Mouse (Mus musculus) gastrocnemius, postnatal 10 days (tissue): ENCODE measurements around the gene Cdh23. TPM values are rescaled to one million over a fixed set of nuclear protein-coding genes. Genes with fewer than 3 reads are reported as not detected.
"Not testable (repeated sequence)": the region's sequence is repeated elsewhere in the genome, so short reads cannot be mapped to it uniquely, and the experiment has no call there.

ENCODE experiments used
- DNase-seq: peaks from one replicate; pipeline ENCODE4 v3.0.0; 2021; ENCODE audit warnings: mixed read lengths
- long read RNA-seq, 2 experiments: library from polyadenylated mRNA; stranded (forward); transcript quantifications; one replicate each; pipeline ENCODE4 v2.0.0; 2021
- total RNA-seq, 2 experiments: library from RNA; stranded (reverse); gene quantifications; 2 replicates each; pipeline ENCODE4 v1.2.3; 2021

The Cdh23 gene
- 1 to 10 TPM; 3.1 to 4.2 TPM for total RNA-seq
- long read RNA-seq, experiment 1, partial matches to known transcripts: 1 of 4 reads
- long read RNA-seq, experiment 1, other reads (novel, unspliced or antisense): 3 of 4 reads
- long read RNA-seq, experiment 2, partial matches to known transcripts: 1 of 2 reads
- long read RNA-seq, experiment 2, other reads (novel, unspliced or antisense): 1 of 2 reads

- no peak for DNase-seq
These were observed at the start of gene Cdh23 for GRCm38 (mm10) chr10:60696390-60696789. Cdh23 (minus strand) TSS chr10:60696490.

- no peak for DNase-seq
These were observed 48.4 kb upstream of the Cdh23 start for GRCm38 (mm10) chr10:60744543-60745290.

GRCm38 (mm10) chr10:60743681-60744080 is 47.4 kb upstream of the Cdh23 start:
- DNase-seq: no peak

GRCm38 (mm10) chr10:60742942-60743341 is 46.7 kb upstream of the Cdh23 start:
- DNase-seq: no peak

GRCm38 (mm10) chr10:60742296-60742695 is 46.0 kb upstream of the Cdh23 start:
- DNase-seq: not testable (repeated sequence)

- DNase-seq: no peak
These were observed 45.1 kb upstream of the Cdh23 start for GRCm38 (mm10) chr10:60741435-60741834.

- DNase-seq: no peak
These were observed 43.5 kb upstream of the Cdh23 start for GRCm38 (mm10) chr10:60739619-60740363.

- no peak for DNase-seq
These were observed 41.8 kb upstream of the Cdh23 start for GRCm38 (mm10) chr10:60737886-60738640.

GRCm38 (mm10) chr10:60737169-60737728 is 41.0 kb upstream of the Cdh23 start:
- no peak for DNase-seq

GRCm38 (mm10) chr10:60735737-60736136 is 39.4 kb upstream of the Cdh23 start:
- no peak for DNase-seq

GRCm38 (mm10) chr10:60733471-60733870 is 37.2 kb upstream of the Cdh23 start:
- DNase-seq: no peak

GRCm38 (mm10) chr10:60732397-60732861 is 36.1 kb upstream of the Cdh23 start:
- DNase-seq: no peak

- DNase-seq: no peak
These were observed 35.5 kb upstream of the Cdh23 start for GRCm38 (mm10) chr10:60731742-60732141.

GRCm38 (mm10) chr10:60727301-60727700 is 31.0 kb upstream of the Cdh23 start:
- no peak for DNase-seq

- no peak for DNase-seq
These were observed 30.6 kb upstream of the Cdh23 start for GRCm38 (mm10) chr10:60726896-60727295.

- DNase-seq: no peak
These were observed 28.2 kb upstream of the Cdh23 start for GRCm38 (mm10) chr10:60724496-60724895.

GRCm38 (mm10) chr10:60723345-60723744 is 27.1 kb upstream of the Cdh23 start:
- no peak for DNase-seq

GRCm38 (mm10) chr10:60721640-60722039 is 25.4 kb upstream of the Cdh23 start:
- no peak for DNase-seq

- no peak for DNase-seq
These were observed 24.2 kb upstream of the Cdh23 start for GRCm38 (mm10) chr10:60720461-60720860.

GRCm38 (mm10) chr10:60718491-60718890 is 22.2 kb upstream of the Cdh23 start:
- no peak for DNase-seq

GRCm38 (mm10) chr10:60716449-60716848 is 20.2 kb upstream of the Cdh23 start:
- no peak for DNase-seq

- DNase-seq: not testable (repeated sequence)
These were observed 16.0 kb upstream of the Cdh23 start for GRCm38 (mm10) chr10:60712299-60712698.
